Mouse (Mus musculus) forebrain, postnatal 0 days (tissue): ENCODE data around the gene Nlrc5. TPM values are rescaled to one million over a fixed set of nuclear protein-coding genes. Genes with fewer than 3 reads are reported as not detected.

ENCODE experiments used
- ATAC-seq: fragments of 200-750 bp; cut with Nextera tagmentation; 2 replicates; pipeline ENCODE4 v1.8.0; 2017; ENCODE audit warnings: mild to moderate bottlenecking, moderate library complexity
- DNase-seq: peaks from one replicate; pipeline ENCODE4 v3.0.0-alpha.2; 2015
- H3K27ac ChIP-seq: fragments of 300-500 bp; sonication (generic); 2 replicates; pipeline ENCODE4 v1.5.1; 2014; ENCODE audit warnings: low read depth, mild to moderate bottlenecking, antibody characterized with exemption, low read length, moderate library complexity, mixed read lengths
- H3K27me3 ChIP-seq: fragments of 300-500 bp; sonication (generic); 2 replicates; pipeline ENCODE4 v1.6.1; 2014; ENCODE audit warnings: mild to moderate bottlenecking, low read length, mixed read lengths; ENCODE audit not compliant: insufficient read depth
- H3K36me3 ChIP-seq: fragments of 300-500 bp; sonication (generic); 2 replicates; pipeline ENCODE4 v1.6.1; 2014; ENCODE audit warnings: mild to moderate bottlenecking, moderate library complexity; ENCODE audit not compliant: insufficient read depth
- H3K4me1 ChIP-seq: fragments of 300-500 bp; sonication (generic); 2 replicates; pipeline ENCODE4 v1.6.1; 2014; ENCODE audit warnings: antibody characterized with exemption; ENCODE audit not compliant: insufficient read depth
- H3K4me2 ChIP-seq: fragments of 300-500 bp; sonication (generic); 2 replicates; pipeline ENCODE4 v1.6.1; 2014; ENCODE audit warnings: low read depth, mild to moderate bottlenecking, moderate library complexity
- H3K4me3 ChIP-seq: fragments of 300-500 bp; sonication (generic); 2 replicates; pipeline ENCODE4 v1.5.1; 2014; ENCODE audit warnings: low read depth, low read length, mixed read lengths
- H3K9ac ChIP-seq: fragments of 300-500 bp; sonication (generic); 2 replicates; pipeline ENCODE4 v1.6.1; 2014; ENCODE audit warnings: mild to moderate bottlenecking
- H3K9me3 ChIP-seq: fragments of 300-500 bp; sonication (generic); 2 replicates; pipeline ENCODE4 v1.6.1; 2016; ENCODE audit warnings: low read length
- CTCF ChIP-seq: sonication (generic); IDR thresholded peaks from 2 replicates; pipeline ENCODE4 v1.5.1; 2016; ENCODE audit warnings: antibody characterized with exemption, control low read depth, low read depth
- WGBS: fragments of 180-500 bp; shearing (Covaris S2); extraction: QIAGEN DNeasy Blood & Tissue Kit; methylation state at CpG from one replicate; pipeline ENCODE4 v1.1.7; 2014; 5-methylcytosine and 5-hydroxymethylcytosine counted together
- polyA plus RNA-seq: library from polyadenylated mRNA; unstranded; fragments of >200 nt; fragmentation: Nextera tagmentation; extraction: Ambion mirVana; gene quantifications from 2 replicates; pipeline ENCODE4 v1.2.1, GENCODE M21; 2015
- total RNA-seq: library from RNA; depleted of rRNA; stranded (reverse); fragments of >200 nt; gene quantifications from 2 replicates; pipeline ENCODE4 v1.2.3, GENCODE M21; 2014

Gene Nlrc5
- total and polyA plus RNA-seq, 2 experiments from 2014 or later: 0.36 to 1.6 TPM

- peak within 1 kb of the TSS; percentile 77 for H3K9ac ChIP-seq
- DNase-seq (peak; percentile 76), ATAC-seq (peak; percentile 85)
- no peaks in the 10 kb centered on the region for H3K9me3 ChIP-seq
- H3K36me3 ChIP-seq: no peaks in the 10 kb centered on the region
- H3K27me3 ChIP-seq: no peaks in the 10 kb centered on the region
- under 1% methylated on average over 56 of the region's 81 CpGs for WGBS
- H3K27ac ChIP-seq: peak within 1 kb of the TSS; percentile 74
- peak within 1 kb of the TSS; percentile 63 for H3K4me3 ChIP-seq
- peak; percentile 57 for TF ChIP-seq CTCF
- peak within 1 kb of the TSS; percentile 92 for H3K4me2 ChIP-seq
- peaks cover 6% of the 10 kb centered on the region; the same call in 1 of the 2 replicates for H3K4me1 ChIP-seq
Measured at GRCm38 (mm10) chr8:94532873-94533671, 98.9 kb downstream of the Nlrc5 start, which contains the start of gene Cpne2. Cpne2 (plus strand) TSS chr8:94532990.

- DNase-seq (no peak), ATAC-seq (no peak)
- WGBS: 28% methylated on average over 4 of the region's 4 CpGs
- H3K27ac ChIP-seq: no peak overlapping the region
- TF ChIP-seq CTCF: no peak
- no peaks in the 10 kb centered on the region for H3K36me3 ChIP-seq
- no peaks in the 10 kb centered on the region for H3K9me3 ChIP-seq
- no peak overlapping the region for H3K9ac ChIP-seq
- peaks cover 6% of the 10 kb centered on the region; the same call in 1 of the 2 replicates for H3K4me1 ChIP-seq
- H3K27me3 ChIP-seq: no peaks in the 10 kb centered on the region
- peak overlapping the region; percentile 92; the same call in 1 of the 2 replicates for H3K4me2 ChIP-seq
- no peak overlapping the region for H3K4me3 ChIP-seq
Measured at GRCm38 (mm10) chr8:94534612-94535011, 100.5 kb downstream of the Nlrc5 start.

- no peak for TF ChIP-seq CTCF
- Histone ChIP-seq H3K27ac (no peak overlapping the region), H3K27me3 (no peaks in the 10 kb centered on the region), H3K4me3 (no peak overlapping the region), H3K36me3 (no peaks in the 10 kb centered on the region), H3K9ac (peak overlapping the region; percentile 28; the same call in 1 of the 2 replicates), H3K9me3 (no peaks in the 10 kb centered on the region), H3K4me2 (no peak overlapping the region), H3K4me1 (peaks cover 6% of the 10 kb centered on the region; the same call in 1 of the 2 replicates)
- no peak for ATAC-seq
- WGBS: 64% methylated on average over 7 of the region's 7 CpGs
- DNase-seq: no peak
Measured at GRCm38 (mm10) chr8:94535631-94536030, 101.5 kb downstream of the Nlrc5 start.

- no peak for TF ChIP-seq CTCF
- H3K27me3 ChIP-seq: no peaks in the 10 kb centered on the region
- H3K9ac ChIP-seq: no peak overlapping the region
- DNase-seq (peak; percentile 27), ATAC-seq (no peak)
- peaks cover 6% of the 10 kb centered on the region; the same call in 1 of the 2 replicates for H3K4me1 ChIP-seq
- H3K9me3 ChIP-seq: no peaks in the 10 kb centered on the region
- no peak overlapping the region for H3K27ac ChIP-seq
- H3K36me3 ChIP-seq: no peaks in the 10 kb centered on the region
- H3K4me2 ChIP-seq: no peak overlapping the region
- WGBS: 45% methylated on average over 2 of the region's 2 CpGs
- no peak overlapping the region for H3K4me3 ChIP-seq
Measured at GRCm38 (mm10) chr8:94537456-94537855, 103.3 kb downstream of the Nlrc5 start.

- H3K4me1 ChIP-seq: peaks cover 6% of the 10 kb centered on the region; the same call in 1 of the 2 replicates
- TF ChIP-seq CTCF: no peak
- WGBS: 96% methylated on average over 2 of the region's 2 CpGs
Measured at GRCm38 (mm10) chr8:94540025-94540424, 105.9 kb downstream of the Nlrc5 start.

GRCm38 (mm10) chr8:94540889-94541795 lies 107.0 kb downstream of the Nlrc5 start:
- DNase-seq: no peak
- no peaks in the 10 kb centered on the region for H3K9me3 ChIP-seq
- no peak overlapping the region for H3K4me2 ChIP-seq
- no peaks in the 10 kb centered on the region for H3K27me3 ChIP-seq
- 63% methylated on average over 18 of the region's 18 CpGs for WGBS
- TF ChIP-seq CTCF: no peak
- no peak overlapping the region for H3K27ac ChIP-seq
- H3K36me3 ChIP-seq: no peaks in the 10 kb centered on the region
- 0 out of 2 replicates have a peak, but pooled peaks have one; percentile 19 for ATAC-seq
- no peak overlapping the region for H3K9ac ChIP-seq
- H3K4me1 ChIP-seq: no peaks in the 10 kb centered on the region
- no peak overlapping the region for H3K4me3 ChIP-seq

More at GRCm38 (mm10) chr8:94540025-94540424, 105.9 kb downstream of the Nlrc5 start:
- Histone ChIP-seq H3K4me2 (no peak overlapping the region), H3K4me3 (no peak overlapping the region), H3K9me3 (no peaks in the 10 kb centered on the region), H3K9ac (no peak overlapping the region), H3K27me3 (no peaks in the 10 kb centered on the region), H3K27ac (no peak overlapping the region), H3K36me3 (no peaks in the 10 kb centered on the region)
- no peak for ATAC-seq
- DNase-seq: no peak
